Mouse (Mus musculus) forebrain, embryonic 11.5 days (tissue): ENCODE data around the gene Tspan14. TPM values are rescaled to one million over a fixed set of nuclear protein-coding genes. Genes with fewer than 3 reads are reported as not detected.

ENCODE experiments used
- ATAC-seq: fragments of 200-750 bp; cut with Nextera tagmentation; replicated peaks from 2 replicates; pipeline ENCODE4 v1.8.0; 2017; ENCODE audit warnings: moderate TSS enrichment; ENCODE audit not compliant: low FRiP score
- DNase-seq: peaks from one replicate; pipeline ENCODE4 v3.0.0-alpha.2; 2017; ENCODE audit warnings: low spot score
- H3K27ac ChIP-seq: fragments of 300-500 bp; sonication (generic); 2 replicates; pipeline ENCODE4 v1.5.1; 2014; ENCODE audit warnings: low read depth, low read length
- H3K27me3 ChIP-seq: fragments of 300-500 bp; sonication (generic); 2 replicates; pipeline ENCODE4 v1.6.1; 2014; ENCODE audit warnings: mild to moderate bottlenecking, low read length, mixed read lengths; ENCODE audit not compliant: control insufficient read depth, insufficient read depth
- H3K36me3 ChIP-seq: fragments of 300-500 bp; sonication (generic); 2 replicates; pipeline ENCODE4 v1.6.1; 2014; ENCODE audit warnings: mild to moderate bottlenecking, low read length, moderate library complexity, mixed read lengths; ENCODE audit not compliant: control insufficient read depth, insufficient read depth
- H3K4me1 ChIP-seq: fragments of 300-500 bp; sonication (generic); replicated peaks from 2 replicates; pipeline ENCODE4 v1.6.1; 2014; ENCODE audit warnings: low read length, mixed read lengths; ENCODE audit not compliant: control insufficient read depth, insufficient read depth
- H3K4me2 ChIP-seq: fragments of 300-500 bp; sonication (generic); 2 replicates; pipeline ENCODE4 v1.6.1; 2014; ENCODE audit warnings: low read depth, mild to moderate bottlenecking, low read length, moderate library complexity, mixed read lengths; ENCODE audit not compliant: severe bottlenecking
- H3K4me3 ChIP-seq: fragments of 300-500 bp; sonication (generic); 2 replicates; pipeline ENCODE4 v1.5.1; 2014; ENCODE audit warnings: low read depth, low read length
- H3K9ac ChIP-seq: fragments of 300-500 bp; sonication (generic); 2 replicates; pipeline ENCODE4 v1.6.1; 2014; ENCODE audit warnings: low read length
- H3K9me3 ChIP-seq: fragments of 300-500 bp; sonication (generic); 2 replicates; pipeline ENCODE4 v1.6.1; 2016; ENCODE audit warnings: low read length, mixed read lengths; ENCODE audit not compliant: control insufficient read depth
- WGBS: fragments of 180-500 bp; shearing (Covaris S2); extraction: QIAGEN DNeasy Blood & Tissue Kit; methylation state at CpG from one replicate; pipeline ENCODE4 v1.1.7; 2014; 5-methylcytosine and 5-hydroxymethylcytosine counted together
- polyA plus RNA-seq: library from polyadenylated mRNA; unstranded; fragments of >200 nt; fragmentation: Nextera tagmentation; extraction: Ambion mirVana; gene quantifications from 2 replicates; pipeline ENCODE4 v1.2.1, GENCODE M21; 2014

The Tspan14 gene
- polyA plus RNA-seq, 1 experiment from 2014 or later = 87.8 TPM

GRCm38 (mm10) chr14:41006263-41006662 is 39.7 kb upstream of the Tspan14 start:
- H3K4me3 ChIP-seq = no peak overlapping the region
- no peak overlapping the region for H3K27ac ChIP-seq
- no peaks in the 10 kb centered on the region for H3K9me3 ChIP-seq
- H3K27me3 ChIP-seq = no peaks in the 10 kb centered on the region
- peaks cover 11% of the 10 kb centered on the region; the same call in 1 of the 2 replicates for H3K4me1 ChIP-seq
- H3K4me2 ChIP-seq = no peak overlapping the region
- 93% methylated on average over 10 of the region's 10 CpGs for WGBS
- H3K9ac ChIP-seq = no peak overlapping the region
- ATAC-seq = no peak
- no peaks in the 10 kb centered on the region for H3K36me3 ChIP-seq
- no peak for DNase-seq

GRCm38 (mm10) chr14:41005716-41006115 is 39.1 kb upstream of the Tspan14 start:
- H3K4me1 ChIP-seq = peaks cover 11% of the 10 kb centered on the region; the same call in 1 of the 2 replicates
- WGBS = 87% methylated on average over 9 of the region's 9 CpGs
- H3K9ac ChIP-seq = no peak overlapping the region
- H3K27me3 ChIP-seq = no peaks in the 10 kb centered on the region
- no peaks in the 10 kb centered on the region for H3K9me3 ChIP-seq
- H3K36me3 ChIP-seq = no peaks in the 10 kb centered on the region
- H3K27ac ChIP-seq = no peak overlapping the region
- ATAC-seq = no peak
- no peak for DNase-seq
- H3K4me3 ChIP-seq = no peak overlapping the region
- no peak overlapping the region for H3K4me2 ChIP-seq

- Histone ChIP-seq H3K9me3 (no peaks in the 10 kb centered on the region), H3K4me1 (peaks cover 11% of the 10 kb centered on the region; the same call in 1 of the 2 replicates), H3K27ac (no peak overlapping the region), H3K9ac (peak overlapping the region; percentile 32), H3K4me3 (no peak overlapping the region), H3K27me3 (no peaks in the 10 kb centered on the region), H3K36me3 (no peaks in the 10 kb centered on the region), H3K4me2 (peak overlapping the region; percentile 19; the same call in 1 of the 2 replicates)
- DNase-seq (peak; percentile 61), ATAC-seq (peak; percentile 60)
- WGBS = 7% methylated on average over 22 of the region's 22 CpGs
Measured at GRCm38 (mm10) chr14:41004201-41005141, 37.9 kb upstream of the Tspan14 start.

- no peaks in the 10 kb centered on the region for H3K36me3 ChIP-seq
- no peak overlapping the region for H3K27ac ChIP-seq
- no peak overlapping the region for H3K9ac ChIP-seq
- H3K27me3 ChIP-seq = no peaks in the 10 kb centered on the region
- WGBS = 96% methylated on average over 5 of the region's 5 CpGs
- DNase-seq (no peak), ATAC-seq (no peak)
- H3K4me1 ChIP-seq = peaks cover 11% of the 10 kb centered on the region; the same call in 1 of the 2 replicates
- H3K4me2 ChIP-seq = no peak overlapping the region
- H3K4me3 ChIP-seq = no peak overlapping the region
- H3K9me3 ChIP-seq = no peaks in the 10 kb centered on the region
Measured at GRCm38 (mm10) chr14:41001576-41001975, 35.0 kb upstream of the Tspan14 start.

- Histone ChIP-seq H3K36me3 (no peaks in the 10 kb centered on the region), H3K4me2 (no peak overlapping the region), H3K27me3 (no peaks in the 10 kb centered on the region), H3K9ac (no peak overlapping the region), H3K9me3 (no peaks in the 10 kb centered on the region), H3K4me1 (peaks cover 11% of the 10 kb centered on the region; the same call in 1 of the 2 replicates), H3K27ac (no peak overlapping the region), H3K4me3 (no peak overlapping the region)
- ATAC-seq (no peak), DNase-seq (no peak)
- 81% methylated on average over 4 of the region's 4 CpGs for WGBS
Measured at GRCm38 (mm10) chr14:41000801-41001200, 34.2 kb upstream of the Tspan14 start.

GRCm38 (mm10) chr14:40999904-41000645 is 33.5 kb upstream of the Tspan14 start:
- no peak overlapping the region for H3K27ac ChIP-seq
- no peaks in the 10 kb centered on the region for H3K36me3 ChIP-seq
- peaks cover 11% of the 10 kb centered on the region; the same call in 1 of the 2 replicates for H3K4me1 ChIP-seq
- no peak overlapping the region for H3K4me2 ChIP-seq
- H3K4me3 ChIP-seq = no peak overlapping the region
- no peaks in the 10 kb centered on the region for H3K9me3 ChIP-seq
- DNase-seq (no peak), ATAC-seq (no peak)
- no peak overlapping the region for H3K9ac ChIP-seq
- 90% methylated on average over 7 of the region's 7 CpGs for WGBS
- H3K27me3 ChIP-seq = no peaks in the 10 kb centered on the region

- H3K36me3 ChIP-seq = no peaks in the 10 kb centered on the region
- ATAC-seq (no peak), DNase-seq (no peak)
Measured at GRCm38 (mm10) chr14:40996171-40996570, 29.6 kb upstream of the Tspan14 start.

GRCm38 (mm10) chr14:40992464-40992863 is 25.9 kb upstream of the Tspan14 start:
- Histone ChIP-seq H3K27ac (no peak overlapping the region), H3K27me3 (no peaks in the 10 kb centered on the region), H3K4me3 (no peak overlapping the region), H3K9ac (no peak overlapping the region), H3K36me3 (no peaks in the 10 kb centered on the region), H3K9me3 (no peaks in the 10 kb centered on the region), H3K4me2 (no peak overlapping the region), H3K4me1 (no peaks in the 10 kb centered on the region)
- DNase-seq (no peak), ATAC-seq (no peak)
- WGBS = 92% methylated on average over 6 of the region's 6 CpGs

More at GRCm38 (mm10) chr14:40996171-40996570, 29.6 kb upstream of the Tspan14 start:
- 71% methylated on average over 3 of the region's 3 CpGs for WGBS
- Histone ChIP-seq H3K4me2 (no peak overlapping the region), H3K9ac (no peak overlapping the region), H3K9me3 (no peaks in the 10 kb centered on the region), H3K27me3 (no peaks in the 10 kb centered on the region), H3K4me3 (no peak overlapping the region), H3K4me1 (no peaks in the 10 kb centered on the region), H3K27ac (no peak overlapping the region)
